Mouse (Mus musculus) hindbrain, embryonic 11.5 days (tissue): ENCODE measurements around the gene Mfsd14b. TPM values are rescaled to one million over a fixed set of nuclear protein-coding genes. Genes with fewer than 3 reads are reported as not detected.

Experiments used
- ATAC-seq: fragments of 200-750 bp; cut with Nextera tagmentation; 2 replicates; pipeline ENCODE4 v1.8.0; 2017; ENCODE audit warnings: mild to moderate bottlenecking, moderate TSS enrichment, moderate library complexity; ENCODE audit not compliant: low FRiP score
- DNase-seq: peaks from one replicate; pipeline ENCODE4 v3.0.0-alpha.2; 2015; ENCODE audit warnings: low spot score
- H3K27ac ChIP-seq: fragments of 300-500 bp; sonication (generic); 2 replicates; pipeline ENCODE4 v1.5.1; 2014; ENCODE audit warnings: mild to moderate bottlenecking, low read depth, low read length
- H3K27me3 ChIP-seq: fragments of 300-500 bp; sonication (generic); 2 replicates; pipeline ENCODE4 v1.6.1; 2014; ENCODE audit warnings: mild to moderate bottlenecking, low read length, moderate library complexity, mixed read lengths; ENCODE audit not compliant: control insufficient read depth, insufficient read depth
- H3K36me3 ChIP-seq: fragments of 300-500 bp; sonication (generic); 2 replicates; pipeline ENCODE4 v1.6.1; 2014; ENCODE audit warnings: mild to moderate bottlenecking, low read length, moderate library complexity, mixed read lengths; ENCODE audit not compliant: control insufficient read depth, insufficient read depth
- H3K4me1 ChIP-seq: fragments of 300-500 bp; sonication (generic); replicated peaks from 2 replicates; pipeline ENCODE4 v1.6.1; 2014; ENCODE audit warnings: low read length, mixed read lengths; ENCODE audit not compliant: control insufficient read depth, insufficient read depth
- H3K4me2 ChIP-seq: fragments of 300-500 bp; sonication (generic); replicated peaks from 2 replicates; pipeline ENCODE4 v1.6.1; 2014; ENCODE audit warnings: mild to moderate bottlenecking, low read depth, low read length
- H3K4me3 ChIP-seq: fragments of 300-500 bp; sonication (generic); 2 replicates; pipeline ENCODE4 v1.5.1; 2014; ENCODE audit warnings: low read depth, low read length
- H3K9ac ChIP-seq: fragments of 300-500 bp; sonication (generic); 2 replicates; pipeline ENCODE4 v1.6.1; 2014; ENCODE audit warnings: low read depth, low read length
- H3K9me3 ChIP-seq: fragments of 300-500 bp; sonication (generic); 2 replicates; pipeline ENCODE4 v1.6.1; 2016; ENCODE audit warnings: low read length; ENCODE audit not compliant: control insufficient read depth
- WGBS: fragments of 180-500 bp; shearing (Covaris S2); extraction: QIAGEN DNeasy Blood & Tissue Kit; methylation state at CpG from one replicate; pipeline ENCODE4 v1.1.7; 2014; 5-methylcytosine and 5-hydroxymethylcytosine counted together
- polyA plus RNA-seq: library from polyadenylated mRNA; unstranded; fragments of >200 nt; fragmentation: Nextera tagmentation; extraction: Ambion mirVana; gene quantifications from 2 replicates; pipeline ENCODE4 v1.2.1, GENCODE M21; 2014

Mfsd14b gene
- polyA plus RNA-seq, result 39.7 and 44.6 TPM in 2 replicates

- DNase-seq, result peak; percentile 91
- under 1% methylated on average over 60 of the region's 60 CpGs for WGBS
- peak; percentile 99 for ATAC-seq
These were observed at the start of gene Mfsd14b for GRCm38 (mm10) chr13:65112459-65113110. Gene Mfsd14b (minus strand): TSS chr13:65112975.

GRCm38 (mm10) chr13:65149940-65150339 is 37.2 kb upstream of the Mfsd14b start, which contains the start of gene Olfr466:
Gene Olfr466 (plus strand): TSS chr13:65150240.
- no peak within 1 kb of the TSS for H3K4me3 ChIP-seq
- WGBS, result 77% methylated on average over 1 of the region's 1 CpGs
- no peak within 1 kb of the TSS for H3K9ac ChIP-seq
- H3K27me3 ChIP-seq, result no peaks in the 10 kb centered on the region
- no peak for DNase-seq
- ATAC-seq, result no peak
- no peaks in the 10 kb centered on the region for H3K9me3 ChIP-seq
- H3K4me1 ChIP-seq, result no peaks in the 10 kb centered on the region
- no peak within 1 kb of the TSS for H3K27ac ChIP-seq
- H3K36me3 ChIP-seq, result no peaks in the 10 kb centered on the region
- no peak within 1 kb of the TSS for H3K4me2 ChIP-seq

More at GRCm38 (mm10) chr13:65112459-65113110, at the start of gene Mfsd14b:
- no peaks in the 10 kb centered on the region for H3K36me3 ChIP-seq
- H3K27ac ChIP-seq, result peak within 1 kb of the TSS; percentile 78
- peak within 1 kb of the TSS; percentile 84 for H3K4me3 ChIP-seq
- no peaks in the 10 kb centered on the region for H3K9me3 ChIP-seq
- peak within 1 kb of the TSS; percentile 87 for H3K9ac ChIP-seq
- peak within 1 kb of the TSS; percentile 63 for H3K4me2 ChIP-seq
- H3K27me3 ChIP-seq, result no peaks in the 10 kb centered on the region
- no peaks in the 10 kb centered on the region for H3K4me1 ChIP-seq

- no peak for ATAC-seq
- H3K9me3 ChIP-seq, result no peaks in the 10 kb centered on the region
- no peaks in the 10 kb centered on the region for H3K4me1 ChIP-seq
- no peak within 1 kb of the TSS for H3K9ac ChIP-seq
- no peak for DNase-seq
- H3K36me3 ChIP-seq, result no peaks in the 10 kb centered on the region
- no peak within 1 kb of the TSS for H3K27ac ChIP-seq
- WGBS, result 87% methylated on average over 4 of the region's 4 CpGs
- H3K27me3 ChIP-seq, result no peaks in the 10 kb centered on the region
- H3K4me3 ChIP-seq, result no peak within 1 kb of the TSS
- no peak within 1 kb of the TSS for H3K4me2 ChIP-seq
These were observed 25.0 kb upstream of the Mfsd14b start, which contains the start of gene Olfr465-ps1 for GRCm38 (mm10) chr13:65137789-65138188. Gene Olfr465-ps1 (plus strand): TSS chr13:65138089.

- H3K4me3 ChIP-seq, result no peak overlapping the region
- H3K4me2 ChIP-seq, result no peak overlapping the region
- no peaks in the 10 kb centered on the region for H3K27me3 ChIP-seq
- ATAC-seq (no peak), DNase-seq (no peak)
- H3K4me1 ChIP-seq, result no peaks in the 10 kb centered on the region
- H3K9me3 ChIP-seq, result no peaks in the 10 kb centered on the region
- no peak overlapping the region for H3K27ac ChIP-seq
- no peak overlapping the region for H3K9ac ChIP-seq
- no peaks in the 10 kb centered on the region for H3K36me3 ChIP-seq
- WGBS, result 70% methylated on average over 3 of the region's 3 CpGs
These were observed 14.5 kb upstream of the Mfsd14b start for GRCm38 (mm10) chr13:65127063-65127847.

- Histone ChIP-seq H3K9me3 (no peaks in the 10 kb centered on the region), H3K9ac (no peak overlapping the region), H3K4me3 (no peak overlapping the region), H3K36me3 (no peaks in the 10 kb centered on the region), H3K27me3 (no peaks in the 10 kb centered on the region), H3K4me1 (no peaks in the 10 kb centered on the region), H3K4me2 (no peak overlapping the region), H3K27ac (no peak overlapping the region)
- WGBS, result 87% methylated on average over 1 of the region's 1 CpGs
- ATAC-seq (no peak), DNase-seq (no peak)
These were observed 9.3 kb upstream of the Mfsd14b start for GRCm38 (mm10) chr13:65122111-65122510.

GRCm38 (mm10) chr13:65120984-65121383 is 8.2 kb upstream of the Mfsd14b start:
- Histone ChIP-seq H3K4me3 (no peak overlapping the region), H3K9me3 (no peaks in the 10 kb centered on the region), H3K27ac (no peak overlapping the region), H3K9ac (no peak overlapping the region), H3K4me2 (no peak overlapping the region), H3K27me3 (no peaks in the 10 kb centered on the region), H3K36me3 (no peaks in the 10 kb centered on the region), H3K4me1 (no peaks in the 10 kb centered on the region)
- 74% methylated on average over 3 of the region's 3 CpGs for WGBS
- ATAC-seq (no peak), DNase-seq (no peak)

GRCm38 (mm10) chr13:65113239-65113638 is 464 bp upstream of the Mfsd14b start:
- WGBS, result 61% methylated on average over 3 of the region's 3 CpGs
- H3K27ac ChIP-seq, result no peak overlapping the region

GRCm38 (mm10) chr13:65111961-65112360 is 814 bp downstream of the Mfsd14b start:
- peak overlapping the region; percentile 63 for H3K4me2 ChIP-seq
- H3K27me3 ChIP-seq, result no peaks in the 10 kb centered on the region
- WGBS, result 2% methylated on average over 5 of the region's 5 CpGs
- H3K9ac ChIP-seq, result peak overlapping the region; percentile 87
- H3K4me1 ChIP-seq, result no peaks in the 10 kb centered on the region
- H3K36me3 ChIP-seq, result no peaks in the 10 kb centered on the region
- DNase-seq (no peak), ATAC-seq (peak; percentile 17; the same call in 1 of the 2 replicates)
- peak overlapping the region; percentile 84 for H3K4me3 ChIP-seq
- no peaks in the 10 kb centered on the region; the same call in 1 of the 2 replicates for H3K9me3 ChIP-seq
- H3K27ac ChIP-seq, result no peak overlapping the region

More at GRCm38 (mm10) chr13:65113239-65113638, 464 bp upstream of the Mfsd14b start:
- H3K9me3 ChIP-seq, result no peaks in the 10 kb centered on the region
- H3K27me3 ChIP-seq, result no peaks in the 10 kb centered on the region
- peak overlapping the region; percentile 84 for H3K4me3 ChIP-seq
- peak; percentile 53 for ATAC-seq
- H3K9ac ChIP-seq, result peak overlapping the region; percentile 87
- H3K4me2 ChIP-seq, result peak overlapping the region; percentile 63
- no peaks in the 10 kb centered on the region for H3K4me1 ChIP-seq
- no peaks in the 10 kb centered on the region for H3K36me3 ChIP-seq
- no peak for DNase-seq
